Mouse (Mus musculus) liver, embryonic 18 days (tissue): ENCODE results near the gene Aga. TPM values are rescaled to one million over a fixed set of nuclear protein-coding genes. Genes with fewer than 3 reads are reported as not detected.

Source experiments
- polyA plus RNA-seq: library from polyadenylated mRNA; depleted of rRNA; stranded (reverse); fragments of >200 nt; gene quantifications from 2 replicates; pipeline ENCODE4 v1.2.3, GENCODE M21; 2012; rRNA removed

The Aga gene
- polyA plus RNA-seq = 6.4 and 6.9 TPM in 2 replicates

DNA sequence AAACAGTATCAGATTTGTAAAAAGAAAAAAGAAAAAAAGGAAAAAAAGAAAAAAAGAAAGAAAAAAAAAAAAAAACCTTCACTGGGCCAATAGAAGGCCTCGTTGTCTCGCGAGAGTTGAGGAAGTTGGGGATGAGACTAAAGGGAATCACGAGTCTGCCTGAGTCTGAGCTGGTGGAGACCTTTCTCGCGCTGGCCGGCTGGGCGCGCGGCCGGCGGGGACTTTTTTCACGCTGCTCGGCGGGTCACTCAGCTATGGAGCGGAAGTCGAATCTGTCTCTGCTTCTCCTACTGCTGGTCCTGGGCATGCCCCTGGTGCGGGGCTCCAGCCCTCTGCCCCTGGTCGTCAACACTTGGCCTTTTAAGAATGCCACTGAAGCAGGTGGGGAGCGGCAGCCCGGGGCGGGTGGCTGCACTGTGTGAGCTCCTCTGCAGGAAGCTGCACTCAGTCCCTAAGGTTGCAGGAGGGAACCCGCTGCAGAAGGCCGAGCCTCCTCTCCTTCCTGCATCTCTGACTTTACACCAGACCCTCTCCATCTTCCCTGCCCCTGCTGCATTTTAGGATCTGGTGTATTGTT, at the start of gene Aga:
Gene Aga, plus strand, starts transcription at position 177 of the 577 bp plus-strand sequence.

Other genes with a start within 250 kb of the Aga start
- gene Neil3, start 127.3 kb downstream of the Aga start, polyA plus RNA-seq = 13.4 and 14.9 TPM in 2 replicates